Mouse (Mus musculus) G1E (cell line): ENCODE measurements around the gene Dhtkd1. TPM values are rescaled to one million over a fixed set of nuclear protein-coding genes. Genes with fewer than 3 reads are reported as not detected.

Experiments
- ATAC-seq: 2 replicates; pipeline ENCODE4 v1.8.0; 2016; ENCODE audit warnings: mild to moderate bottlenecking; ENCODE audit not compliant: insufficient number of reproducible peaks, poor library complexity, low FRiP score, severe bottlenecking; ENCODE audit errors: extremely low read depth
- DNase-seq: peaks from one replicate; pipeline ENCODE4 v3.0.0; 2012; ENCODE audit warnings: low spot score
- H3K27me3 ChIP-seq: 2 replicates; pipeline ENCODE4 v1.6.1; 2012; ENCODE audit warnings: mild to moderate bottlenecking, low read length, inconsistent platforms; ENCODE audit not compliant: insufficient read depth
- H3K36me3 ChIP-seq: replicated peaks from 2 replicates; pipeline ENCODE3; 2012; ENCODE audit warnings: mild to moderate bottlenecking, inconsistent platforms
- H3K4me1 ChIP-seq: 2 replicates; pipeline ENCODE4 v1.6.1; 2012; ENCODE audit warnings: low read depth, low read length, inconsistent platforms, mixed read lengths; ENCODE audit not compliant: insufficient read depth
- H3K4me3 ChIP-seq: 2 replicates; pipeline ENCODE4 v1.5.1; 2012; ENCODE audit warnings: low read depth, mild to moderate bottlenecking, inconsistent platforms, low read length, moderate library complexity, mixed read lengths
- H3K9me3 ChIP-seq: replicated peaks from 2 replicates; pipeline ENCODE4 v1.6.1; 2012; ENCODE audit warnings: inconsistent platforms
- CTCF ChIP-seq: IDR thresholded peaks from 2 replicates; pipeline ENCODE4 v1.5.1; 2012; ENCODE audit warnings: low read depth, low read length, inconsistent platforms, mixed read lengths
- GATA1 ChIP-seq: IDR thresholded peaks from 2 replicates; pipeline ENCODE4 v1.6.1; 2012; ENCODE audit warnings: borderline replicate concordance, low read length, inconsistent platforms, mixed read lengths
- GATA2 ChIP-seq: IDR thresholded peaks from 2 replicates; pipeline ENCODE4 v1.6.1; 2012; ENCODE audit warnings: low read depth, low read length, inconsistent platforms, borderline replicate concordance
- POLR2AphosphoS5 ChIP-seq: IDR thresholded peaks from 2 replicates; pipeline ENCODE4 v1.6.1; 2012; ENCODE audit warnings: low read depth, low read length, inconsistent platforms; ENCODE audit not compliant: insufficient replicate concordance
- TAL1 ChIP-seq: conservative IDR thresholded peaks from 2 replicates; pipeline ENCODE4 v1.6.1; 2012; ENCODE audit warnings: low read depth, low read length, inconsistent platforms, mixed read lengths
- polyA plus RNA-seq: library from polyadenylated mRNA; stranded (reverse); fragments of >175 nt; gene quantifications from 2 replicates; pipeline ENCODE4 v1.2.3, GENCODE M21; 2012
- total RNA-seq, 2 experiments: library from RNA; stranded (forward) in 1 of 2; stranded (reverse) in 1 of 2; fragments of 200-1000 nt in 1 of 2; fragments of >200 nt in 1 of 2; fragmentation: Nextera tagmentation in 1 of 2; gene quantifications; 2 replicates each; pipeline ENCODE4 v1.2.3; 2014 to 2017

Dhtkd1 gene
- total and polyA plus RNA-seq, 3 experiments: 0.11 TPM; not detected in 2

DNA sequence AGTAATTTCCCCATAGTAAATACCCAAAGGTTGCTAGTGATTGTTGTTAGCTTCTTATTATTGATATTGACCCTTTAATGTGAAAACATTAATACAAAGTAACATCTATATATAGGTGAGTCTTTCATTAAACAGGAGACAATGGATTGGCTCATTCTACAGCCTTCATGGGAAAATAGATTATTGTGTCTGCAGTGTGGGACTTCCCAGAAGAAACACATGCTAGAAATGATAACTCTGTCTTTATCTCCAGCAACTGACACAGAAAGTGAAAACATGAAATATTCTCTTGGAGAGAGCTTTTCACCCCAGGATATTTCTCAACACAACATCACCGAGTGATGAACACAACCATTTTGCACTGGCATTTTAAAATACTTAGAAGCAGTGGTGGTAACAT lies 3.0 kb upstream of the Dhtkd1 start:
- Histone ChIP-seq H3K4me3 (no peak overlapping the region), H3K9me3 (no peaks in the 10 kb centered on the region), H3K4me1 (peaks cover 11% of the 10 kb centered on the region), H3K36me3 (no peaks in the 10 kb centered on the region), H3K27me3 (peaks cover 24% of the 10 kb centered on the region)
- no peak for ATAC-seq
- DNase-seq: no peak
- TF ChIP-seq CTCF (no peak), GATA2 (no peak), TAL1 (no peak), GATA1 (no peak), POLR2AphosphoS5 (no peak)

DNA sequence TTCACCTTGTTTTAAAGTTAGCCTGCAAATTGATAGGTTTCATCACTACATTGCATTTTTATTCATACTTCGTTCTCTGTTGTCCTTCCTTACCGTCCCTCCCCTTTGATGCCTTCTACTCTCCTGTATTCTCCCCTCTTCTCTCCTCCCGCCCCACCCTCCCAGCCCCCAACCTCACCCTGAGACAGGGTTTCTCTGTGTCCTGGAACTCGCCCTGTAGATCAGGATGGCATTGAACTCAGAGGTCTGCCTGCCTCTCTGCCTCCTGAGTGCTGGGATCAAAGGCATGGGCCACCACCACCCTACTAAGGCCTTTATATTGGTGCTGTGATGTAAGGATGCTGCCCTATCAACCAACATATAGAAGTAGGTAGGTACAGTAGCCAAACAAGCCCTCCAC lies 479 bp upstream of the Dhtkd1 start:
- no peak for TF ChIP-seq GATA2
- TF ChIP-seq GATA1: no peak
- TF ChIP-seq CTCF: no peak
- no peak for TF ChIP-seq POLR2AphosphoS5
- no peak for TF ChIP-seq TAL1
- Histone ChIP-seq H3K9me3 (no peaks in the 10 kb centered on the region), H3K27me3 (peaks cover 24% of the 10 kb centered on the region), H3K4me1 (peaks cover 6% of the 10 kb centered on the region), H3K36me3 (no peaks in the 10 kb centered on the region), H3K4me3 (no peak overlapping the region)
- DNase-seq: no peak
- ATAC-seq: no peak

DNA sequence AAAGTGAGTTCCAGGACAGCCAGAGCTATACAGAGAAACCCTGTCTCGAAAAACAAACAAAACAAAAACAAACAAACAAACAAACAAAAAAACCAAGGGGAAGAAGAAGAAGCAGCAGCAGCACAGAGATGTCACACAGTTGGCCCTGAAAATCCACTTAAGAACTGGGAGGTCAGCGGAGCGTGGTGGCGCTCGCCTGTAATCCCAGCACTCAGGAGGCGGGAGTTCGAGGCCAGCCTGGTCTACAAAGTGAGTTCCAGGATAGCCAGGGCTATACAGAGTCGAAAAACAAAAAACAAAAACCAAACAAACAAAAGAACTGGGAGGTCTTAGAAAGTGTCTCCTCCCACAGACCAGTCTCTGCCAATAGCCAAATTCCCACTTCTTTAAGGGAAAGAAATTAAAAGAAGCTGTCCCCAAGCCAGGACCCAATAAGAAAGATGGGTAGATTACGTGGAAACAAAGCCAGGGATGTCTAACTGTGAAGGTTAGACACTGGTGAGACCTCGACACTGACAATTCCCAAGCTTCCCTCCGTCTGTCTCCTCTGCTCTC lies 654 bp downstream of the Dhtkd1 start:
- Histone ChIP-seq H3K36me3 (no peaks in the 10 kb centered on the region), H3K9me3 (no peaks in the 10 kb centered on the region), H3K27me3 (peaks cover 29% of the 10 kb centered on the region), H3K4me3 (no peak overlapping the region; the same call in 1 of the 2 replicates), H3K4me1 (peaks cover 6% of the 10 kb centered on the region)
- DNase-seq (no peak), ATAC-seq (no peak)
- TF ChIP-seq GATA2: no peak
- TF ChIP-seq TAL1: no peak
- TF ChIP-seq CTCF: no peak
- no peak for TF ChIP-seq GATA1
- no peak for TF ChIP-seq POLR2AphosphoS5

DNA sequence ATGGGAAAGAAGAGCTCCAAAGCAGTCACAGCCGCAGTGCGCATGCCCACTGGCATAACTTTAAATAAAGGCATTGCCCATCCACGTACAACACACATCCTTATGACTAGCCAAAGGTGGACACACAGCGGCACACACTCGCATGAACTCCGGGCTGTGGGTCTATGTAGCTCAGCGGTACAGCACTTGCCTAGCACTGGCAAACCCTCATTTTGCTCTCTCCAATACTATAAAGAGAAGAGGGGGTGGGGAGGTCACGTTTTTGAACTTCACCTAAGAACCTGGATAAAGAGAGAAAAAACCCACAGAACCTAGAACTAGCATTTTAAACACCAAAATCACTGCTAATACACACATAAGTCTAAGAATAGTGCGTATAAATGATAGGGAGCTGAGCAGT lies 1.7 kb downstream of the Dhtkd1 start:
- no peaks in the 10 kb centered on the region for H3K9me3 ChIP-seq
- TF ChIP-seq GATA2 (no peak), GATA1 (no peak), CTCF (no peak), TAL1 (no peak), POLR2AphosphoS5 (no peak)

DNA sequence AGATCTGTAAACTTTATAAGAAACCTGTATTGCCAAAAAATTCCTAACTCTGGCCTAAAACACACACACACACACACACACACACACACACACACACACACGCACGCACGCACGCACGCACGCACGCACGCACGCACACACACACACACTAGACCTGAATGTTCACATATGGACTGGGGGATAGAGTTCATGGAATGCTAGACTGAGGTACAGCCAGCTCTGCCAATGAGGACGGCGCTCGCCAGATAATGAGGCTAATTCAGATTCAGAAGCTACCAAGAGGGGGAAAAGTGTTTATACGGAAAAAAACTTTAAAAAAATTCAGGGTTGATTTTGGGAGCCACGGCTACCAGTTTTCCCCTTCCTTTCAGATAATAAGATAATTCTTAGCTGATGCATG lies 2.7 kb downstream of the Dhtkd1 start:
- no peaks in the 10 kb centered on the region for H3K36me3 ChIP-seq
- H3K9me3 ChIP-seq: no peaks in the 10 kb centered on the region
- no peak overlapping the region for H3K4me3 ChIP-seq
- no peak for ATAC-seq
- peaks cover 32% of the 10 kb centered on the region for H3K27me3 ChIP-seq
- no peaks in the 10 kb centered on the region; the same call in 1 of the 2 replicates for H3K4me1 ChIP-seq
- TF ChIP-seq POLR2AphosphoS5 (no peak), GATA1 (no peak), TAL1 (no peak), CTCF (no peak), GATA2 (no peak)
- DNase-seq: no peak

More for the DNA sequence above, 1.7 kb downstream of the Dhtkd1 start:
- H3K27me3 ChIP-seq: peaks cover 31% of the 10 kb centered on the region
- ATAC-seq (no peak), DNase-seq (no peak)
- H3K36me3 ChIP-seq: no peaks in the 10 kb centered on the region
- no peaks in the 10 kb centered on the region; the same call in 1 of the 2 replicates for H3K4me1 ChIP-seq
- H3K4me3 ChIP-seq: no peak overlapping the region

DNA sequence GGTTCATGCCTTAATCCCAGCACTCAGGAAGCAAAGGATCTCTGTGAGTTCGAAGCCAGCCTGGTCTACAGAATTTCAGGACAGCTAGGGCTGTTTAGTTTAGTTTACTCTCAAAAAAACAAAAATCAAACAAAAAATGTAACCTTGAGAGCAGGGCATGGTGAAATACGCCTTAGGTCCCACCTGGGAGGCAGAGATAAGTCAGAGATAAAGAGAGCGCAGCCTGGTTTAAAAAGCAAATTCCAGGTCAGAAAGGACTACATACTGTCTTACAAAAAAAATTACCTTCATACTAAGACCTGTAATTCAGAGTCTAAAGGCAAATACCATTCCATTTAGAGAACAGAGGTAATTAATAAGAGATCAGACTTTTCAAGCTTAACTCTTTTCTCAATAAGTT lies 3.3 kb downstream of the Dhtkd1 start:
- H3K4me3 ChIP-seq: no peak overlapping the region
- no peaks in the 10 kb centered on the region for H3K36me3 ChIP-seq
- H3K9me3 ChIP-seq: no peaks in the 10 kb centered on the region
- TF ChIP-seq TAL1 (no peak), GATA2 (no peak), CTCF (no peak), GATA1 (no peak), POLR2AphosphoS5 (no peak)
- no peak for DNase-seq
- H3K4me1 ChIP-seq: no peaks in the 10 kb centered on the region; the same call in 1 of the 2 replicates
- H3K27me3 ChIP-seq: peaks cover 32% of the 10 kb centered on the region
- no peak for ATAC-seq
